Mouse (Mus musculus): ENCODE data around the gene Sc5d.

GRCm38 (mm10) chr9:42227804-42228203 is 36.3 kb downstream of the Sc5d start:
- TF ChIP-seq CTCF (IDR thresholded peaks at IDR 0.05; ENCODE audit: extremely low read depth, insufficient read depth, insufficient read length, insufficient replicate concordance) (no peak), POLR2A (IDR thresholded peaks at IDR 0.05; ENCODE audit: low read depth, low read length) (no peak)
